Mouse (Mus musculus) MEL (cell line): ENCODE measurements at regions not wholly inside any gene's neighbourhood (a gene's known extent, or its start where the extent isn't known, plus 50 kb on each side); places are given as distances from the start of the nearest gene placed in this dataset.

Experiments used
- DNase-seq: peaks from one replicate; pipeline ENCODE4 v3.0.0; 2011; ENCODE audit warnings: low read depth, low spot score
- H3K27ac ChIP-seq: 2 replicates; pipeline ENCODE4 v1.5.1; 2012; ENCODE audit warnings: low read depth, mild to moderate bottlenecking, control low read depth, low read length, moderate library complexity; ENCODE audit not compliant: control insufficient read depth
- H3K27me3 ChIP-seq, 2 experiments: fragments of 150-350 bp in 1 of 2; sonication (generic) in 1 of 2; 2 replicates each; pipeline ENCODE4 v1.6.1; 2012; ENCODE audit warnings: low read length in 2 of 2, mild to moderate bottlenecking in 2 of 2, improper control_type of control experiment in 1 of 2, moderate library complexity in 1 of 2; ENCODE audit not compliant: insufficient read depth in 2 of 2, control insufficient read depth in 1 of 2
- H3K36me3 ChIP-seq, 2 experiments: 2 replicates each; pipeline ENCODE4 v1.6.1; 2012 to 2014; ENCODE audit warnings: low read length in 2 of 2, improper control_type of control experiment in 1 of 2, inconsistent platforms in 1 of 2, mild to moderate bottlenecking in 1 of 2; ENCODE audit not compliant: insufficient read depth in 2 of 2, control insufficient read depth in 1 of 2
- H3K4me1 ChIP-seq, 2 experiments: fragments of 150-350 bp in 1 of 2; sonication (generic) in 1 of 2; 2 replicates each; pipeline ENCODE4 v1.6.1; 2012; ENCODE audit warnings: low read length in 2 of 2, improper control_type of control experiment in 1 of 2, mild to moderate bottlenecking in 1 of 2; ENCODE audit not compliant: insufficient read depth in 2 of 2, control insufficient read depth in 1 of 2
- H3K4me3 ChIP-seq, 2 experiments: fragments of 150-350 bp in 1 of 2; sonication (generic) in 1 of 2; 2 replicates each; pipeline ENCODE4 v1.5.1; 2012; ENCODE audit warnings: low read depth in 2 of 2, low read length in 2 of 2, mild to moderate bottlenecking in 2 of 2, moderate library complexity in 2 of 2, control low read depth in 1 of 2, improper control_type of control experiment in 1 of 2; ENCODE audit not compliant: control insufficient read depth in 1 of 2, insufficient read depth in 1 of 2
- H3K79me2 ChIP-seq: 2 replicates; pipeline ENCODE4 v1.6.1; 2012; ENCODE audit warnings: mild to moderate bottlenecking, low read length, moderate library complexity; ENCODE audit not compliant: control insufficient read depth, poor library complexity, insufficient read depth
- H3K9ac ChIP-seq: 2 replicates; pipeline ENCODE4 v1.6.1; 2012; ENCODE audit warnings: low read depth, mild to moderate bottlenecking, control low read depth, low read length, moderate library complexity; ENCODE audit not compliant: control insufficient read depth, poor library complexity, severe bottlenecking
- H3K9me3 ChIP-seq: fragments of 150-350 bp; sonication (generic); replicated peaks from 2 replicates; pipeline ENCODE4 v1.6.1; 2012; ENCODE audit warnings: mild to moderate bottlenecking, low read length, improper control_type of control experiment, moderate library complexity; ENCODE audit not compliant: insufficient read depth
- ELF1 ChIP-seq: IDR thresholded peaks from 2 replicates; pipeline ENCODE4 v1.6.1; 2014; ENCODE audit warnings: low read depth, mild to moderate bottlenecking, inconsistent platforms, low read length, improper control_type of control experiment, moderate library complexity
- EP300 ChIP-seq, 2 experiments: IDR thresholded peaks; 2 replicates each; pipeline ENCODE4 v1.6.1; 2011; ENCODE audit warnings: improper control_type of control experiment in 2 of 2, low read length in 2 of 2, low read depth in 1 of 2, mild to moderate bottlenecking in 1 of 2
- GABPA ChIP-seq: IDR thresholded peaks from 2 replicates; pipeline ENCODE4 v1.6.1; 2012; ENCODE audit warnings: low read depth, mild to moderate bottlenecking, inconsistent platforms, low read length, improper control_type of control experiment, moderate library complexity
- GATA1 ChIP-seq: IDR thresholded peaks from 2 replicates; pipeline ENCODE4 v1.6.1; 2011; ENCODE audit warnings: low read depth, low read length, improper control_type of control experiment
- HCFC1 ChIP-seq: IDR thresholded peaks from 2 replicates; pipeline ENCODE4 v1.6.1; 2012; ENCODE audit warnings: low read depth, mild to moderate bottlenecking, inconsistent platforms, low read length, improper control_type of control experiment, moderate library complexity
- KAT2A ChIP-seq: conservative IDR thresholded peaks from 2 replicates; pipeline ENCODE4 v1.6.1; 2012; ENCODE audit warnings: low read depth, low read length, improper control_type of control experiment, inconsistent platforms
- MAFK ChIP-seq: IDR thresholded peaks from 2 replicates; pipeline ENCODE4 v1.6.1; 2011; ENCODE audit warnings: low read depth, mild to moderate bottlenecking, low read length, improper control_type of control experiment, borderline replicate concordance
- MEF2A ChIP-seq: IDR thresholded peaks from 2 replicates; pipeline ENCODE4 v1.6.1; 2014; ENCODE audit warnings: low read depth, mild to moderate bottlenecking, inconsistent platforms, low read length, improper control_type of control experiment; ENCODE audit not compliant: poor library complexity, insufficient replicate concordance, severe bottlenecking; ENCODE audit errors: extremely low read depth
- MYC ChIP-seq: IDR thresholded peaks from 2 replicates; pipeline ENCODE4 v1.6.1; 2011; ENCODE audit warnings: low read depth, mild to moderate bottlenecking, low read length, improper control_type of control experiment, moderate library complexity
- POLR2A ChIP-seq, 2 experiments: IDR thresholded peaks; 2 replicates each; pipeline ENCODE4 v1.6.1; 2011 to 2012; ENCODE audit warnings: low read length in 2 of 2, mild to moderate bottlenecking in 2 of 2, control low read depth in 1 of 2, improper control_type of control experiment in 1 of 2, low read depth in 1 of 2, moderate library complexity in 1 of 2; ENCODE audit not compliant: control insufficient read depth in 1 of 2, insufficient read depth in 1 of 2, poor library complexity in 1 of 2
- SMC3 ChIP-seq: IDR thresholded peaks from 2 replicates; pipeline ENCODE4 v1.6.1; 2011; ENCODE audit warnings: low read depth, low read length, improper control_type of control experiment
- TAL1 ChIP-seq: IDR thresholded peaks from 2 replicates; pipeline ENCODE4 v1.6.1; 2012; ENCODE audit warnings: mild to moderate bottlenecking, inconsistent platforms, low read length, moderate library complexity, mixed read lengths
- TCF12 ChIP-seq: IDR thresholded peaks from 2 replicates; pipeline ENCODE4 v1.6.1; 2014; ENCODE audit warnings: low read depth, mild to moderate bottlenecking, inconsistent platforms, low read length, improper control_type of control experiment, moderate library complexity
- ZMIZ1 ChIP-seq: IDR thresholded peaks from 2 replicates; pipeline ENCODE4 v1.6.1; 2012; ENCODE audit warnings: low read depth, mild to moderate bottlenecking, inconsistent platforms, low read length, improper control_type of control experiment, moderate library complexity

- TF ChIP-seq MYC (no peak), EP300 (IDR thresholded peaks at IDR 0.05; ENCODE audit: low read depth in 1 of 2, low read length in 2 of 2) (peak in 1 of 2 experiments; percentile 21; a peak in 1 of 4 replicates), GABPA (no peak), MEF2A (no peak), TCF12 (0 out of 2 replicates have a peak, but pooled peaks have one; percentile 24), TAL1 (no peak), HCFC1 (no peak), ELF1 (no peak), KAT2A (no peak), ZMIZ1 (no peak), SMC3 (no peak), GATA1 (0 out of 2 replicates have a peak, but pooled peaks have one; percentile 16), MAFK (no peak)
- H3K4me1 ChIP-seq = peaks cover 0 to 2% of the 10 kb centered on the region in 2 experiments; a peak in 2 of 4 replicates
- DNase-seq = peak; percentile 11
- no peaks in the 10 kb centered on the region for H3K36me3 ChIP-seq
- no peak overlapping the region for H3K9ac ChIP-seq
- no peaks in the 10 kb centered on the region for H3K79me2 ChIP-seq
- H3K27ac ChIP-seq = no peak overlapping the region
- H3K4me3 ChIP-seq = no peak overlapping the region; a peak in 1 of 4 replicates
- no peaks in the 10 kb centered on the region for H3K9me3 ChIP-seq
- no peaks in the 10 kb centered on the region; a peak in 1 of 4 replicates for H3K27me3 ChIP-seq
Measured at GRCm38 (mm10) chr6:50730744-50731718, 76.8 kb upstream of the Npvf start.

- no peaks in the 10 kb centered on the region for H3K79me2 ChIP-seq
- H3K4me1 ChIP-seq = peaks cover 0 to 2% of the 10 kb centered on the region in 2 experiments; a peak in 2 of 4 replicates
- H3K9ac ChIP-seq = no peak overlapping the region
- H3K9me3 ChIP-seq = no peaks in the 10 kb centered on the region
- H3K36me3 ChIP-seq = no peaks in the 10 kb centered on the region
- no peak for DNase-seq
- no peak overlapping the region for H3K4me3 ChIP-seq
- H3K27ac ChIP-seq = no peak overlapping the region
- TF ChIP-seq MAFK = no peak
- no peak for TF ChIP-seq POLR2A (IDR thresholded peaks at IDR 0.05; ENCODE audit: control insufficient read depth in 1 of 2, insufficient read depth in 1 of 2, low read depth in 1 of 2, low read length in 2 of 2, poor library complexity in 1 of 2)
- H3K27me3 ChIP-seq = no peaks in the 10 kb centered on the region; a peak in 1 of 4 replicates
Measured at GRCm38 (mm10) chr6:50734701-50735100, 80.5 kb upstream of the Npvf start.
